Mouse (Mus musculus) hindbrain, embryonic 12.5 days (tissue): Measurements from ENCODE around the gene Gm10715. TPM values are rescaled to one million over a fixed set of nuclear protein-coding genes. Genes with fewer than 3 reads are reported as not detected.
A peak's percentile ranks its signal among the peaks of the same experiment; 100 is the strongest.
"Not testable (repeated sequence)": the region's sequence is repeated elsewhere in the genome, so short reads cannot be mapped to it uniquely, and the experiment has no call there.

Source experiments
- ATAC-seq: fragments of 200-750 bp; cut with Nextera tagmentation; 2 replicates; pipeline ENCODE4 v1.8.0; 2017; ENCODE audit warnings: moderate TSS enrichment; ENCODE audit not compliant: low FRiP score
- H3K27ac ChIP-seq: fragments of 300-500 bp; sonication (generic); 2 replicates; pipeline ENCODE4 v1.5.1; 2016; ENCODE audit warnings: mild to moderate bottlenecking
- H3K27me3 ChIP-seq: fragments of 300-500 bp; sonication (generic); 2 replicates; pipeline ENCODE4 v1.6.1; 2016; ENCODE audit warnings: mild to moderate bottlenecking
- H3K36me3 ChIP-seq: fragments of 300-500 bp; sonication (generic); 2 replicates; pipeline ENCODE4 v1.6.1; 2016; ENCODE audit warnings: mild to moderate bottlenecking
- H3K4me1 ChIP-seq: fragments of 300-500 bp; sonication (generic); 2 replicates; pipeline ENCODE4 v1.6.1; 2016
- H3K4me2 ChIP-seq: fragments of 300-500 bp; sonication (generic); replicated peaks from 2 replicates; pipeline ENCODE4 v1.6.1; 2016; ENCODE audit warnings: mild to moderate bottlenecking
- H3K4me3 ChIP-seq: fragments of 300-500 bp; sonication (generic); 2 replicates; pipeline ENCODE4 v1.5.1; 2016; ENCODE audit warnings: mild to moderate bottlenecking
- H3K9ac ChIP-seq: fragments of 300-500 bp; sonication (generic); 2 replicates; pipeline ENCODE4 v1.6.1; 2016; ENCODE audit warnings: mild to moderate bottlenecking, moderate library complexity
- H3K9me3 ChIP-seq: fragments of 300-500 bp; sonication (generic); replicated peaks from 2 replicates; pipeline ENCODE4 v1.6.1; 2016; ENCODE audit warnings: mild to moderate bottlenecking
- WGBS: fragments of 180-500 bp; shearing (Covaris S2); methylation state at CpG from one replicate; pipeline ENCODE4 v1.1.7; 2016; 5-methylcytosine and 5-hydroxymethylcytosine counted together
- polyA plus RNA-seq: library from polyadenylated mRNA; unstranded; fragments of >200 nt; fragmentation: Nextera tagmentation; extraction: Ambion mirVana; gene quantifications from 2 replicates; pipeline ENCODE4 v1.2.1, GENCODE M21; 2016

Gene Gm10715
- polyA plus RNA-seq: not detected in 2 replicates

- not testable (repeated sequence) for H3K4me3 ChIP-seq, H3K4me2 ChIP-seq, H3K27ac ChIP-seq, H3K36me3 ChIP-seq, H3K9me3 ChIP-seq, H3K27me3 ChIP-seq, H3K4me1 ChIP-seq, ATAC-seq, H3K9ac ChIP-seq
- 81% methylated on average over 8 of the region's 8 CpGs for WGBS
These were observed at the start of gene Gm10715 for GRCm38 (mm10) chr9:3036577-3036976. TSS of gene Gm10715 (plus strand) at chr9:3036877.

- not testable (repeated sequence) for H3K27me3 ChIP-seq, H3K27ac ChIP-seq, ATAC-seq, H3K4me1 ChIP-seq, H3K9ac ChIP-seq, H3K4me3 ChIP-seq, H3K36me3 ChIP-seq, H3K4me2 ChIP-seq, H3K9me3 ChIP-seq
- WGBS: 72% methylated on average over 12 of the region's 12 CpGs
These were observed 36.2 kb upstream of the Gm10715 start, which contains the start of gene Gm10722 for GRCm38 (mm10) chr9:3000445-3000972. TSS of gene Gm10722 (plus strand) at chr9:3000922.

- 63% methylated on average over 8 of the region's 8 CpGs for WGBS
- H3K27ac ChIP-seq, H3K4me1 ChIP-seq, ATAC-seq, H3K9ac ChIP-seq, H3K9me3 ChIP-seq, H3K4me2 ChIP-seq, H3K27me3 ChIP-seq, H3K4me3 ChIP-seq, H3K36me3 ChIP-seq: not testable (repeated sequence)
These were observed 35.7 kb upstream of the Gm10715 start for GRCm38 (mm10) chr9:3001006-3001405.

- WGBS: 67% methylated on average over 9 of the region's 11 CpGs
- not testable (repeated sequence) for H3K9ac ChIP-seq, H3K9me3 ChIP-seq
These were observed 34.6 kb upstream of the Gm10715 start for GRCm38 (mm10) chr9:3001948-3002659.

GRCm38 (mm10) chr9:3002794-3003396 is 33.8 kb upstream of the Gm10715 start, which contains the start of gene Gm11168:
TSS of gene Gm11168 (plus strand) at chr9:3003346.
- not testable (repeated sequence) for H3K27ac ChIP-seq, H3K4me3 ChIP-seq, ATAC-seq, H3K4me2 ChIP-seq, H3K9ac ChIP-seq, H3K4me1 ChIP-seq, H3K27me3 ChIP-seq, H3K36me3 ChIP-seq, H3K9me3 ChIP-seq
- 75% methylated on average over 6 of the region's 14 CpGs for WGBS

More at GRCm38 (mm10) chr9:3001948-3002659, 34.6 kb upstream of the Gm10715 start:
- not testable (repeated sequence) for H3K27me3 ChIP-seq, H3K4me1 ChIP-seq, H3K4me3 ChIP-seq, H3K36me3 ChIP-seq, H3K27ac ChIP-seq, H3K4me2 ChIP-seq
- ATAC-seq: peak; percentile 90

GRCm38 (mm10) chr9:3006179-3006578 is 30.5 kb upstream of the Gm10715 start:
- H3K4me3 ChIP-seq, H3K9ac ChIP-seq, ATAC-seq, H3K36me3 ChIP-seq, H3K9me3 ChIP-seq, H3K27me3 ChIP-seq, H3K4me2 ChIP-seq, H3K27ac ChIP-seq, H3K4me1 ChIP-seq: not testable (repeated sequence)
- 79% methylated on average over 1 of the region's 5 CpGs for WGBS

- not testable (repeated sequence) for H3K36me3 ChIP-seq, H3K9ac ChIP-seq, H3K27me3 ChIP-seq, H3K27ac ChIP-seq, H3K4me1 ChIP-seq, H3K4me3 ChIP-seq, H3K9me3 ChIP-seq, H3K4me2 ChIP-seq
- ATAC-seq: peak; percentile 77
- 73% methylated on average over 8 of the region's 8 CpGs for WGBS
These were observed 30.0 kb upstream of the Gm10715 start for GRCm38 (mm10) chr9:3006636-3007035.

GRCm38 (mm10) chr9:3007272-3007671 is 29.4 kb upstream of the Gm10715 start:
- not testable (repeated sequence) for H3K27ac ChIP-seq, H3K4me3 ChIP-seq, H3K36me3 ChIP-seq, H3K4me1 ChIP-seq, H3K9ac ChIP-seq, H3K27me3 ChIP-seq, H3K4me2 ChIP-seq, H3K9me3 ChIP-seq
- WGBS: 78% methylated on average over 8 of the region's 9 CpGs
- ATAC-seq: peak; percentile 39; the same call in 1 of the 2 replicates

GRCm38 (mm10) chr9:3009331-3009730 is 27.3 kb upstream of the Gm10715 start:
- not testable (repeated sequence) for H3K4me1 ChIP-seq, H3K9ac ChIP-seq, H3K4me2 ChIP-seq, H3K36me3 ChIP-seq, H3K27ac ChIP-seq, H3K4me3 ChIP-seq, H3K27me3 ChIP-seq, H3K9me3 ChIP-seq
- WGBS: no CpG with 5 or more reads among the region's 5 CpGs
- peak; percentile 53 for ATAC-seq

- not testable (repeated sequence) for H3K9ac ChIP-seq, H3K4me3 ChIP-seq, H3K4me2 ChIP-seq, H3K27me3 ChIP-seq, H3K4me1 ChIP-seq, H3K27ac ChIP-seq, H3K9me3 ChIP-seq, H3K36me3 ChIP-seq, ATAC-seq
- 85% methylated on average over 3 of the region's 7 CpGs for WGBS
These were observed 24.5 kb upstream of the Gm10715 start for GRCm38 (mm10) chr9:3012054-3012621.

GRCm38 (mm10) chr9:3012733-3013279 is 23.9 kb upstream of the Gm10715 start, which contains the start of gene Gm10721:
TSS of gene Gm10721 (plus strand) at chr9:3013140.
- H3K4me3 ChIP-seq, H3K27me3 ChIP-seq, H3K4me2 ChIP-seq, H3K4me1 ChIP-seq, H3K36me3 ChIP-seq, H3K9me3 ChIP-seq, H3K27ac ChIP-seq, H3K9ac ChIP-seq: not testable (repeated sequence)
- peak; percentile 59 for ATAC-seq
- WGBS: no CpG with 5 or more reads among the region's 11 CpGs

GRCm38 (mm10) chr9:3015354-3015753 is 21.3 kb upstream of the Gm10715 start, which contains the start of gene Gm10720:
TSS of gene Gm10720 (plus strand) at chr9:3015654.
- not testable (repeated sequence) for ATAC-seq, H3K27ac ChIP-seq, H3K4me1 ChIP-seq, H3K4me3 ChIP-seq, H3K9ac ChIP-seq, H3K4me2 ChIP-seq, H3K9me3 ChIP-seq, H3K36me3 ChIP-seq, H3K27me3 ChIP-seq
- 71% methylated on average over 5 of the region's 9 CpGs for WGBS
